Mouse (Mus musculus) bone marrow, adult 2 months (tissue): ENCODE data around the gene Gm8300. TPM values are rescaled to one million over a fixed set of nuclear protein-coding genes. Genes with fewer than 3 reads are reported as not detected.
"Not testable (repeated sequence)": the region's sequence is repeated elsewhere in the genome, so short reads cannot be mapped to it uniquely, and the experiment has no call there.

ENCODE experiments used
- H3K27ac ChIP-seq: fragments of 200-500 bp; 2 replicates; pipeline ENCODE4 v1.5.1; 2012; ENCODE audit warnings: low read depth, mild to moderate bottlenecking, control low read depth, inconsistent platforms, low read length; ENCODE audit not compliant: control insufficient read depth, poor library complexity, insufficient read depth
- H3K4me1 ChIP-seq: fragments of 200-500 bp; 2 replicates; pipeline ENCODE4 v1.6.1; 2011; ENCODE audit warnings: low read length; ENCODE audit not compliant: control insufficient read depth, insufficient read depth
- H3K4me3 ChIP-seq: fragments of 200-500 bp; replicated peaks from 2 replicates; pipeline ENCODE3; 2011; ENCODE audit warnings: mild to moderate bottlenecking, low read depth, low read length, control low read depth; ENCODE audit not compliant: control insufficient read depth
- CTCF ChIP-seq: fragments of 200-500 bp; IDR thresholded peaks from 2 replicates; pipeline ENCODE4 v1.5.1; 2011; ENCODE audit warnings: low read length, control low read depth; ENCODE audit not compliant: control insufficient read depth, insufficient read depth
- POLR2A ChIP-seq: fragments of 200-500 bp; IDR thresholded peaks from 2 replicates; pipeline ENCODE4 v1.6.1; 2011; ENCODE audit warnings: low read depth, mild to moderate bottlenecking, control low read depth, low read length, borderline replicate concordance; ENCODE audit not compliant: control insufficient read depth
- WGBS: fragments of 180-500 bp; shearing (Covaris S2); methylation state at CpG from one replicate; pipeline ENCODE4 v1.1.7; 2018; 5-methylcytosine and 5-hydroxymethylcytosine counted together
- polyA plus RNA-seq: library from polyadenylated mRNA; stranded (reverse); fragments of >200 nt; gene quantifications from 2 replicates; pipeline ENCODE4 v1.2.4, GENCODE M21; 2011; ENCODE audit warnings: low replicate concordance; ENCODE audit not compliant: missing spikeins, insufficient read depth, insufficient read length

Gene Gm8300
- polyA plus RNA-seq = not detected in 2 replicates

- 69% methylated on average over 4 of the region's 4 CpGs for WGBS
- not testable (repeated sequence) for H3K4me3 ChIP-seq, H3K4me1 ChIP-seq, H3K27ac ChIP-seq
Observed at GRCm38 (mm10) chr12:87514016-87514415, at the start of gene Gm8300. Gm8300 (plus strand) TSS chr12:87514316.

DNA sequence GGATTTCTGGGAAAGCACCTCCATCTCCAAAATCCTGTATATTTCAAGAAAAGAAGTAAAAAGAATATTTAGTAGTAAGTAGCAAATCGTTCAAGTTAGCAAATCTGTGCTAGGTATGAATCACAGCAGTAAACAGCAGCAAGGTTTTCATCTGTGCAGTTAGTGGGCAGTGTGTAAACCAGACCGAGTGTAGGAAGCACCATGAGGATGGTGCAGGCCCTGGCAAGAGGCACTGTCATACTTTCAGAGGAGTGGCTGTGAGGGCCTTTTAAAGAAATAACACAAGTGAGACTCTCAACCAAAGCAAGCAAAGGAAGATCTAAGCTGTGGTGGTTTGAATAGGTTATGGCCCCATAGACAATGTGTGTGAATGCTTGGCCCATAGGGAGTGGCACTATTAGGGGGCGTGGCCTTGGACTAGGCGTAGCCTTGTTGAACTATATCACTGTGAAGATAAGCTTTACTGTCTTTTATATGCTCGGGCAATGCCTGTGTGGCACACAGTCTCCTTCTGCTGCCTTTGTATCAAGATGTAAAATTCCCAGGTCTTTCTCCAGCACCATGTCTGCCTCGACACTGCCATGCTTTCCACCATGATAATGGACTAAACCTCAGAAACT, 49.3 kb upstream of the Gm8300 start:
- Histone ChIP-seq H3K4me1 (no peaks in the 10 kb centered on the region; the same call in 1 of the 2 replicates), H3K27ac (no peak overlapping the region), H3K4me3 (no peak overlapping the region)
- 74% methylated on average over 6 of the region's 6 CpGs for WGBS
- TF ChIP-seq POLR2A = no peak
- TF ChIP-seq CTCF = no peak

DNA sequence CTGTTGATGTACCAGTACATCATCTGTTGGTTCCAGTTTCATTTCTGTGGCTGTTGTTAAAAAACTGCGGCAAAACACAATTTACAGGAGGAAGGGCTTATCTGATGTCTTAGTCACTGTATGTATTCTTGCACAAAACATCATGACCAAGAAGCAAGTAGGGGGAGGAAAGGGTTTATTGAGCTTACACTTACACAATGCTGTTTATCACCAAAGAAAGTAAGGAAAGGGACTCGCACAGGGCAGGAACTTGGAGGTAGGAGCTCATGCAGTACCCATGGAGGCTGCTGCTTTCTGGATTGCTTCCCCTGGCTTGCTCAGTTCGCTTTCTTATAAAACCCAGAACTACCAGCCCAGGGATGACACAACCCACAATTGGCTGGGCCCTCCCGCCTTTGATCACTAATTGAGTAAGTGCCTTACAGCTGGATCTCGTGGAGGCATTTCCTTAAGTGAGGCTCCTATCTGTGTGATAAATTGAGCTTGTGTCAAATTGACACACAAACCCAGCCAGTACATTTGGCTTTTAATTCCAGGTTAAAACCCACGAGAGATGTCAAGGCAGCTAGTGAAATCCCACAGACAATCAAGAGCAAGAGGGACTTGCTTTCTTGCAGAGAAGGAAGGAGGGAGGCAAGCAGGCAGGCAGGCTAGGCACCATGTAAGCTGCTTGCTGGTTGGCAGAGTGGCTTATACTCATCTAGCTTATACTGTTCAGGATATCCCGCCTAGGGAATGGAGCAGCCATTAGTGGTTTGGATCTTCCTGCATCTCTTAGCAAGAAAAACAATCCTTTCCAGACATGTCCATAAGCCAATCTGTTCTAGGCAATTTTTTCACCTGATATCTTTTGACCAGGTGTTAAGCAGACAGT, 43.6 kb upstream of the Gm8300 start:
- no peak for TF ChIP-seq CTCF
- no peak for TF ChIP-seq POLR2A
- WGBS = 30% methylated on average over 7 of the region's 7 CpGs
- Histone ChIP-seq H3K4me1 (peaks cover 2% of the 10 kb centered on the region; the same call in 1 of the 2 replicates), H3K4me3 (no peak overlapping the region), H3K27ac (peak overlapping the region; percentile 19)

DNA sequence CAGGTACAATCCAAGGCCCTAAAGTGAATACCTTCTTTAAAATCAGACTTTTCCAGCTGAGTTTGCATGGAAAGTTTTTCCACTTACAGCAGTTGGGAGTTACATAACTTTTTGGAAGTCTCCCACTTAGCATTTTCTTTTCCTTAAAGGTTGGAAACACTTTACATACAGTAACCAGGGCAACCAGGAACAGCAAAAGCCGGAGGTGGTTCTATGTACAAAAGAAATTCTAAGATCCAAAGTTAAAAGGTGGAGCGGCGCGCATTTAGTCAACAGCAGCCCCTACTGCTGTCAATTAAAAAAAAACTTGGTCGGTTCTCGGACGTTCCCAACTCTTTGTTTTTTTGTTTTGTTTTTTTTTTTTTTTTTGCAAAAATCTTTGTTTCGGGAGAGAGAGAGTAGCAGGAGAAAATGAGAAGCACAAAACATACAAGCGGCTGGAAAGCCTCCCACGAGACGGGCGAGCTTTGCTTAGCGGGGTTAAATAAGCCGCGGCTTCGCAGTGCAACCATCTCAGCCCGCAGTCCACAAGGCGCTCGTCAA, 42.6 kb upstream of the Gm8300 start:
- under 1% methylated on average over 19 of the region's 19 CpGs for WGBS
- H3K4me3 ChIP-seq = peak overlapping the region; percentile 91
- TF ChIP-seq POLR2A (no peak), CTCF (no peak)
- H3K4me1 ChIP-seq = peaks cover 2% of the 10 kb centered on the region; the same call in 1 of the 2 replicates
- peak overlapping the region; percentile 49 for H3K27ac ChIP-seq

GRCm38 (mm10) chr12:87471964-87472786, 41.9 kb upstream of the Gm8300 start, which contains the start of gene Snw1:
Snw1 (minus strand) TSS chr12:87472274.
- H3K27ac ChIP-seq = peak within 1 kb of the TSS; percentile 49
- peaks cover 2% of the 10 kb centered on the region; the same call in 1 of the 2 replicates for H3K4me1 ChIP-seq
- peak within 1 kb of the TSS; percentile 91 for H3K4me3 ChIP-seq
- no peak for TF ChIP-seq CTCF
- TF ChIP-seq POLR2A = peak; percentile 83; the same call in 1 of the 2 replicates
- 3% methylated on average over 45 of the region's 45 CpGs for WGBS

DNA sequence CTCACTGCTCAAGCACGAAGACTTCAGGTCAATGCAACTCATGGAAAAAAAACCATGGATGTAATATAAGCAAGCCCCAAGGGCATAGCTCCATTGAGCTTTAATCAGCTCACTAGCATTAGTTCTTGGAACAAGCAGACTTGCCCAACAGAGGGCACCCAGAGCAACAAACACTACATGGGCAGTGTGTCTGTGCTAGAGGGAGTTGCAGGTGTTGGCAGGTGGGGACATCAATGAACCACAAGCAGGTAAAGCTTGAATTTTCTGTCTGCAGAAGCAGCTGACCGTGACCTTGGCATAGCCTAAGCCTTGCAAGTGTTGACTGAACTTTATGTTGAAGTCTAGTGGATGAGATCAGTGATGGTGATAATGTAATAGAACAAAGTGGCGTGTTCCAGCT, 39.4 kb upstream of the Gm8300 start:
- WGBS = 73% methylated on average over 3 of the region's 3 CpGs
- Histone ChIP-seq H3K4me3 (no peak overlapping the region), H3K27ac (no peak overlapping the region), H3K4me1 (peaks cover 2% of the 10 kb centered on the region; the same call in 1 of the 2 replicates)
- TF ChIP-seq CTCF (no peak), POLR2A (no peak)

DNA sequence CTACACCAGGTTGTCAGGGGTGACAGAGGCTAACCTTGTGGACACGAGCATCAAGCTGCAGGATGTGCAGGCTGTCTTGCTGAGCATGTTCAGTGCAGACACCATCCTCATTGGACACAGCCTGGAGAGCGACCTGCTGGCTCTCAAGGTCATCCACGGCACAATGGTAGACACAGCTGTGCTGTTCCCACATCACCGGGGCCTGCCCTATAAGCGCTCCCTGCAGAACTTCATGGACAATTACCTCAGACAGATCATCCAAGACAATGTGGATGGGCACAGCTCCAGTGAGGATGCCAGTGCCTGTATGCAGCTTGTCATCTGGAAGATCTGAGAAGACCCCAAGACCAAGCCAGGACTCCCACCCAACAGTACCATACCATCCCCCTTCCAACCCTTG, 31.6 kb upstream of the Gm8300 start:
- WGBS = 92% methylated on average over 5 of the region's 5 CpGs
- not testable (repeated sequence) for H3K4me1 ChIP-seq, H3K27ac ChIP-seq, H3K4me3 ChIP-seq

DNA sequence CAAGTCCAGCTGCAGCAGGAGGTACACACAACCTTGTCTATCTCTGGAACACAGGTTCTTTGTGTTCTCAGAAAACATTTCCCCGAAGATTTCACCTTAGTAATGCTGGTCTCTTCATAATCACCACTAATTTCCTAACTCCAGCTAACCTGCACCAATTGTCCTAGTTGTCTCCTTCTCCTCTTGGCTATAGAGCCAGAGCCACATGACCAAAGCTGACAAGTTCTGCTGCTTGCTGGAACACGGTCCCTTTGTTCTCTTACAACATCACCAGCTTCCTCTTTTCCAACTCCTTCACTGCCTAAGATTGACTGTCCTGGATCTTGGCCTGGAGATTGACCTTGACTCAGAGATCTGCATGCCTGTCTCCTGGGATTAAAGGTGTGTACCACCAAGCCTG, 25.4 kb upstream of the Gm8300 start:
- 23% methylated on average over 2 of the region's 2 CpGs for WGBS
- not testable (repeated sequence) for H3K4me3 ChIP-seq, H3K27ac ChIP-seq, H3K4me1 ChIP-seq

GRCm38 (mm10) chr12:87494421-87494820, 19.7 kb upstream of the Gm8300 start, which contains the start of gene Gm5788:
Gm5788 (plus strand) TSS chr12:87494721.
- not testable (repeated sequence) for H3K4me1 ChIP-seq, H3K4me3 ChIP-seq, H3K27ac ChIP-seq
- 66% methylated on average over 3 of the region's 3 CpGs for WGBS

- not testable (repeated sequence) for H3K4me1 ChIP-seq, H3K4me3 ChIP-seq, H3K27ac ChIP-seq
- 46% methylated on average over 3 of the region's 3 CpGs for WGBS
Observed at GRCm38 (mm10) chr12:87519616-87520015, 5.5 kb downstream of the Gm8300 start.
